Mouse (Mus musculus) midbrain, embryonic 12.5 days (tissue): Measurements from ENCODE around the gene Cela2a. TPM values are rescaled to one million over a fixed set of nuclear protein-coding genes. Genes with fewer than 3 reads are reported as not detected.

Source experiments
- ATAC-seq: fragments of 200-750 bp; cut with Nextera tagmentation; 2 replicates; pipeline ENCODE4 v1.8.0; 2017; ENCODE audit warnings: low read depth, moderate TSS enrichment, moderate library complexity; ENCODE audit not compliant: low FRiP score
- H3K27ac ChIP-seq: fragments of 300-500 bp; sonication (generic); replicated peaks from 2 replicates; pipeline ENCODE4 v1.5.1; 2016; ENCODE audit warnings: mild to moderate bottlenecking
- H3K27me3 ChIP-seq: fragments of 300-500 bp; sonication (generic); 2 replicates; pipeline ENCODE4 v1.6.1; 2016; ENCODE audit warnings: mild to moderate bottlenecking
- H3K36me3 ChIP-seq: fragments of 300-500 bp; sonication (generic); 2 replicates; pipeline ENCODE4 v1.6.1; 2016
- H3K4me1 ChIP-seq: fragments of 300-500 bp; sonication (generic); 2 replicates; pipeline ENCODE4 v1.6.1; 2016
- H3K4me2 ChIP-seq: fragments of 300-500 bp; sonication (generic); replicated peaks from 2 replicates; pipeline ENCODE4 v1.6.1; 2016; ENCODE audit warnings: mild to moderate bottlenecking, moderate library complexity
- H3K4me3 ChIP-seq: fragments of 300-500 bp; sonication (generic); 2 replicates; pipeline ENCODE4 v1.5.1; 2016; ENCODE audit warnings: mild to moderate bottlenecking
- H3K9ac ChIP-seq: fragments of 300-500 bp; sonication (generic); replicated peaks from 2 replicates; pipeline ENCODE4 v1.6.1; 2016; ENCODE audit warnings: mild to moderate bottlenecking, moderate library complexity
- H3K9me3 ChIP-seq: fragments of 300-500 bp; sonication (generic); 2 replicates; pipeline ENCODE4 v1.6.1; 2016; ENCODE audit warnings: mild to moderate bottlenecking
- WGBS: fragments of 180-500 bp; shearing (Covaris S2); methylation state at CpG from one replicate; pipeline ENCODE4 v1.1.7; 2016; 5-methylcytosine and 5-hydroxymethylcytosine counted together
- polyA plus RNA-seq: library from polyadenylated mRNA; unstranded; fragments of >200 nt; fragmentation: Nextera tagmentation; extraction: Ambion mirVana; gene quantifications from 2 replicates; pipeline ENCODE4 v1.2.1, GENCODE M21; 2016

Gene Cela2a
- not detected in 2 replicates for polyA plus RNA-seq

GRCm38 (mm10) chr4:141826060-141826459 lies at the start of gene Cela2a:
Gene Cela2a (minus strand): TSS chr4:141826160.
- no peaks in the 10 kb centered on the region for H3K9me3 ChIP-seq
- 0 out of 2 replicates have a peak, but pooled peaks cover 2% of the 10 kb centered on the region for H3K4me1 ChIP-seq
- 70% methylated on average over 5 of the region's 5 CpGs for WGBS
- H3K4me2 ChIP-seq: no peak within 1 kb of the TSS
- ATAC-seq: no peak
- no peak within 1 kb of the TSS for H3K9ac ChIP-seq
- no peak within 1 kb of the TSS for H3K4me3 ChIP-seq
- no peaks in the 10 kb centered on the region for H3K27me3 ChIP-seq
- H3K27ac ChIP-seq: no peak within 1 kb of the TSS
- no peaks in the 10 kb centered on the region for H3K36me3 ChIP-seq

GRCm38 (mm10) chr4:141875481-141876108 lies 49.6 kb upstream of the Cela2a start:
- Histone ChIP-seq H3K4me3 (peak overlapping the region; percentile 80), H3K4me2 (peak overlapping the region; percentile 91), H3K27me3 (peaks cover 10% of the 10 kb centered on the region; the same call in 1 of the 2 replicates), H3K27ac (peak overlapping the region; percentile 58), H3K9ac (no peak overlapping the region), H3K36me3 (peaks cover 6% of the 10 kb centered on the region), H3K9me3 (no peaks in the 10 kb centered on the region), H3K4me1 (peaks cover 44% of the 10 kb centered on the region)
- no peak; the same call in 1 of the 2 replicates for ATAC-seq
- 13% methylated on average over 8 of the region's 8 CpGs for WGBS

- peak; percentile 86 for ATAC-seq
- Histone ChIP-seq H3K27me3 (peaks cover 10% of the 10 kb centered on the region; the same call in 1 of the 2 replicates), H3K9me3 (no peaks in the 10 kb centered on the region), H3K36me3 (peaks cover 11% of the 10 kb centered on the region), H3K9ac (peak within 1 kb of the TSS; percentile 84), H3K27ac (peak within 1 kb of the TSS; percentile 58), H3K4me1 (peaks cover 52% of the 10 kb centered on the region), H3K4me3 (peak within 1 kb of the TSS; percentile 80), H3K4me2 (peak within 1 kb of the TSS; percentile 91)
- WGBS: under 1% methylated on average over 69 of the region's 73 CpGs
Observed at GRCm38 (mm10) chr4:141874601-141875460, 48.9 kb upstream of the Cela2a start, which contains the start of gene Efhd2. Gene Efhd2 (minus strand): TSS chr4:141874920.

GRCm38 (mm10) chr4:141874111-141874600 lies 48.2 kb upstream of the Cela2a start:
- H3K4me1 ChIP-seq: peaks cover 57% of the 10 kb centered on the region
- peak overlapping the region; percentile 84 for H3K9ac ChIP-seq
- peaks cover 10% of the 10 kb centered on the region; the same call in 1 of the 2 replicates for H3K27me3 ChIP-seq
- peak overlapping the region; percentile 91 for H3K4me2 ChIP-seq
- H3K36me3 ChIP-seq: peaks cover 11% of the 10 kb centered on the region
- H3K9me3 ChIP-seq: no peaks in the 10 kb centered on the region
- peak overlapping the region; percentile 80 for H3K4me3 ChIP-seq
- 0 out of 2 replicates have a peak overlapping the region, but pooled peaks have one; percentile 58 for H3K27ac ChIP-seq
- WGBS: 1% methylated on average over 19 of the region's 19 CpGs
- ATAC-seq: peak; percentile 4

GRCm38 (mm10) chr4:141872977-141873376 lies 47.0 kb upstream of the Cela2a start:
- H3K4me1 ChIP-seq: peaks cover 63% of the 10 kb centered on the region
- ATAC-seq: no peak
- peak overlapping the region; percentile 84; the same call in 1 of the 2 replicates for H3K9ac ChIP-seq

GRCm38 (mm10) chr4:141871909-141872308 lies 45.9 kb upstream of the Cela2a start:
- peak overlapping the region; percentile 84 for H3K9ac ChIP-seq

More at GRCm38 (mm10) chr4:141872977-141873376, 47.0 kb upstream of the Cela2a start:
- Histone ChIP-seq H3K9me3 (no peaks in the 10 kb centered on the region), H3K4me2 (peak overlapping the region; percentile 91), H3K27me3 (peaks cover 10% of the 10 kb centered on the region; the same call in 1 of the 2 replicates), H3K36me3 (peaks cover 11% of the 10 kb centered on the region), H3K4me3 (peak overlapping the region; percentile 80), H3K27ac (no peak overlapping the region)
- WGBS: 85% methylated on average over 9 of the region's 9 CpGs

GRCm38 (mm10) chr4:141871333-141871725 lies 45.4 kb upstream of the Cela2a start:
- H3K27ac ChIP-seq: no peak overlapping the region
- no peaks in the 10 kb centered on the region for H3K9me3 ChIP-seq
- no peak overlapping the region for H3K9ac ChIP-seq
- H3K4me3 ChIP-seq: no peak overlapping the region
- WGBS: 86% methylated on average over 3 of the region's 3 CpGs
- no peak for ATAC-seq
- peaks cover 11% of the 10 kb centered on the region for H3K36me3 ChIP-seq
- peaks cover 3% of the 10 kb centered on the region; the same call in 1 of the 2 replicates for H3K27me3 ChIP-seq
- H3K4me2 ChIP-seq: no peak overlapping the region
- peaks cover 79% of the 10 kb centered on the region for H3K4me1 ChIP-seq

More at GRCm38 (mm10) chr4:141871909-141872308, 45.9 kb upstream of the Cela2a start:
- Histone ChIP-seq H3K4me2 (peak overlapping the region; percentile 91), H3K9me3 (no peaks in the 10 kb centered on the region), H3K27me3 (peaks cover 6% of the 10 kb centered on the region; the same call in 1 of the 2 replicates), H3K27ac (peak overlapping the region; percentile 22; the same call in 1 of the 2 replicates), H3K4me3 (peak overlapping the region; percentile 19), H3K4me1 (peaks cover 73% of the 10 kb centered on the region), H3K36me3 (peaks cover 11% of the 10 kb centered on the region)
- 60% methylated on average over 9 of the region's 9 CpGs for WGBS
- ATAC-seq: no peak

GRCm38 (mm10) chr4:141870666-141871332 lies 44.8 kb upstream of the Cela2a start:
- WGBS: 80% methylated on average over 11 of the region's 11 CpGs
- H3K27ac ChIP-seq: no peak overlapping the region
- no peaks in the 10 kb centered on the region for H3K9me3 ChIP-seq
- H3K27me3 ChIP-seq: no peaks in the 10 kb centered on the region
- H3K4me2 ChIP-seq: no peak overlapping the region
- peaks cover 11% of the 10 kb centered on the region for H3K36me3 ChIP-seq
- peaks cover 81% of the 10 kb centered on the region for H3K4me1 ChIP-seq
- H3K4me3 ChIP-seq: no peak overlapping the region
- ATAC-seq: no peak
- no peak overlapping the region for H3K9ac ChIP-seq

GRCm38 (mm10) chr4:141869436-141870215 lies 43.7 kb upstream of the Cela2a start:
- Histone ChIP-seq H3K36me3 (peaks cover 17% of the 10 kb centered on the region), H3K27ac (no peak overlapping the region), H3K9me3 (no peaks in the 10 kb centered on the region), H3K27me3 (no peaks in the 10 kb centered on the region), H3K9ac (no peak overlapping the region), H3K4me3 (no peak overlapping the region), H3K4me1 (peaks cover 72% of the 10 kb centered on the region), H3K4me2 (no peak overlapping the region)
- ATAC-seq: no peak
- WGBS: 91% methylated on average over 5 of the region's 5 CpGs

- ATAC-seq: no peak
- Histone ChIP-seq H3K27me3 (no peaks in the 10 kb centered on the region), H3K4me3 (no peak overlapping the region), H3K4me1 (peaks cover 59% of the 10 kb centered on the region), H3K9ac (no peak overlapping the region), H3K4me2 (no peak overlapping the region), H3K27ac (peak overlapping the region; percentile 78), H3K9me3 (no peaks in the 10 kb centered on the region), H3K36me3 (peaks cover 20% of the 10 kb centered on the region)
- WGBS: 87% methylated on average over 10 of the region's 10 CpGs
Observed at GRCm38 (mm10) chr4:141868051-141868450, 42.1 kb upstream of the Cela2a start.

GRCm38 (mm10) chr4:141867498-141867897 lies 41.5 kb upstream of the Cela2a start:
- peak; percentile 57 for ATAC-seq
- H3K4me2 ChIP-seq: no peak overlapping the region
- H3K4me1 ChIP-seq: peaks cover 54% of the 10 kb centered on the region
- H3K9me3 ChIP-seq: no peaks in the 10 kb centered on the region
- H3K4me3 ChIP-seq: no peak overlapping the region
- WGBS: 46% methylated on average over 4 of the region's 4 CpGs
- no peaks in the 10 kb centered on the region for H3K27me3 ChIP-seq
- H3K36me3 ChIP-seq: peaks cover 20% of the 10 kb centered on the region
- no peak overlapping the region for H3K9ac ChIP-seq
- H3K27ac ChIP-seq: peak overlapping the region; percentile 78
